Mouse (Mus musculus) cortical plate, adult 2 months (tissue): ENCODE measurements at regions not wholly inside any gene's neighbourhood (a gene's known extent, or its start where the extent isn't known, plus 50 kb on each side); places are given as distances from the start of the nearest gene placed in this dataset.

ENCODE experiments used
- CTCF ChIP-seq: fragments of 200-500 bp; IDR thresholded peaks from 2 replicates; pipeline ENCODE4 v1.5.1; 2011; ENCODE audit warnings: mild to moderate bottlenecking, control low read depth, low read length; ENCODE audit not compliant: insufficient read depth; ENCODE audit errors: extremely low read depth
- POLR2A ChIP-seq: fragments of 200-500 bp; IDR thresholded peaks from 2 replicates; pipeline ENCODE4 v1.6.1; 2011; ENCODE audit warnings: mild to moderate bottlenecking, low read length, control low read depth; ENCODE audit not compliant: insufficient read depth; ENCODE audit errors: extremely low read depth

- TF ChIP-seq POLR2A (no peak), CTCF (no peak)
These were observed 186.3 kb downstream of the Adgrd1 start for GRCm38 (mm10) chr5:129282826-129283225.
